Mouse (Mus musculus) liver, postnatal 0 days (tissue): ENCODE results near the gene Gsk3b.

Experiments used
- CTCF ChIP-seq: sonication (generic); IDR thresholded peaks from 2 replicates; pipeline ENCODE4 v1.5.1; 2016; ENCODE audit warnings: antibody characterized with exemption, low read depth
- EP300 ChIP-seq: IDR thresholded peaks from 2 replicates; pipeline ENCODE4 v1.6.1; 2016; ENCODE audit warnings: antibody characterized with exemption, low read depth, mild to moderate bottlenecking

DNA sequence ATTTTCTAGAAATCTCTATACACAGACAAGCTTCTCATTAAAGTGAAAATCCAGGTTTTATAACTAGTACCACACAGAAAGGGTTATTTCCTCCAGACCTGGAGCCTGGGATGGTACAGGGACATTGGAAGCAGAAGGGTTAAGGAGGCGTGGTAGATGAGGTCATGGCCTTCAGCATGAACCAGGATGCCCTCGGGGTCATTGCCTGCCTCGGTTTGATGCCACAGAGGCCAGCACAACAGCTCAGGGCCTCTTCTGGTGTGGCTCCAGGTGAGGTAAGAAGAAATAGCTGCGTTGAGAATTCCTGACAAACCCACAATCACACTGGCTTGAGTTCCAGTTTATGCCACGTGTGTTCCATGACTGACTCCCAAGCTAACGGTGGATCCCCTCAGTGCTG lies 200.1 kb downstream of the Gsk3b start:
- TF ChIP-seq CTCF (no peak), EP300 (no peak)
